Mouse (Mus musculus): ENCODE measurements at regions not wholly inside any gene's neighbourhood (a gene's known extent, or its start where the extent isn't known, plus 50 kb on each side); places are given as distances from the start of the nearest gene placed in this dataset.

GRCm38 (mm10) chr17:51683318-51683717 is 149.8 kb downstream of the Satb1 start:
- no peak for TF ChIP-seq POLR2A (IDR thresholded peaks at IDR 0.05; ENCODE audit: extremely low read depth, insufficient read depth, low read length)
- TF ChIP-seq CTCF (IDR thresholded peaks at IDR 0.05; ENCODE audit: extremely low read depth, insufficient read depth, low read length), result no peak
- Histone ChIP-seq H3K4me1 (ENCODE audit: control insufficient read depth, insufficient read depth, low read length) (no peaks in the 10 kb centered on the region), H3K4me3 (ENCODE audit: insufficient read depth, low read length) (no peak overlapping the region), H3K27ac (ENCODE audit: insufficient read depth, low read length) (no peak overlapping the region)

DNA sequence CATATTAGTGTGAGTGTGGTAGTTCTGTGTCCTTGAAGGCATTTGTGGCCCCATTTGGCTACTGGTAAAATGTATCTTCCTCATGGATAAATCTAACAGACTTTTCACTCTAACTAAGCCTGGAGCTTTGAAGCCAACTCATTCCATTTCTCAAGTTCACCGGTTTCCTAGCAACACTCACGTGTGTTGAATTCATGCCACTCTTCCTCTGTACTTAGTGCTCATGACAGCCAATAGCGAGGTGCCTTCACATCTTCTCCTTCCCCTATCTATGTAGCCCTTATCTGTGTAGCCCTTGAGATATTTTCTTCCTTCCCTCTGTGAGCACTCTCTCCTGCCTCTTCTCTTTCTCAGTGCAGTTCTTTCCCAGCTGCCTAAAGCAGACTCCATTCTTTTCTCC is 150.7 kb downstream of the Satb1 start:
- Histone ChIP-seq H3K4me1 (ENCODE audit: control insufficient read depth, insufficient read depth, low read length) (no peaks in the 10 kb centered on the region), H3K4me3 (ENCODE audit: insufficient read depth, low read length) (no peak overlapping the region), H3K27ac (ENCODE audit: insufficient read depth, low read length) (no peak overlapping the region)
- no peak for TF ChIP-seq POLR2A (IDR thresholded peaks at IDR 0.05; ENCODE audit: extremely low read depth, insufficient read depth, low read length)
- TF ChIP-seq CTCF (IDR thresholded peaks at IDR 0.05; ENCODE audit: extremely low read depth, insufficient read depth, low read length), result no peak

DNA sequence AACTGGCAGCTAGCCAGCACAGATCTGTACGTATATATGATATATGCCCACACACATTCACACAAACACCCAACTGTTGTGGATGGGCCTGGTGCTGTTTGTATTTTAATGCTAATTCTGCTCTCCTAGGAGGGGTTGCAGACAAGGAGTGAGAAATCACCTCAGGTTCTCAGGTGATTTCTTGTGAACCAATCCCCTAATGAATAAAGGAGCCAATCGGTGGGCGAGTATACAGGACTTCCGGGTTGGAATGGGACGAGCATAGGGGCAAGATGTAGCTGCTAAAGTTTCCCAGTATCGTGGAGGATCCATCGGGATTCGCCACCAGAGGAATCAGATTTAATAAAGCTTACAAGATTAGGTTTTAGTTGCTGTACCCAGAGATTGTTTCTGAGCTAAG is 155.6 kb downstream of the Satb1 start:
- Histone ChIP-seq H3K4me1 (ENCODE audit: control insufficient read depth, insufficient read depth, low read length) (no peaks in the 10 kb centered on the region), H3K4me3 (ENCODE audit: insufficient read depth, low read length) (no peak overlapping the region), H3K27ac (ENCODE audit: insufficient read depth, low read length) (no peak overlapping the region)
- TF ChIP-seq CTCF (IDR thresholded peaks at IDR 0.05; ENCODE audit: extremely low read depth, insufficient read depth, low read length) (no peak), POLR2A (IDR thresholded peaks at IDR 0.05; ENCODE audit: extremely low read depth, insufficient read depth, low read length) (no peak)

DNA sequence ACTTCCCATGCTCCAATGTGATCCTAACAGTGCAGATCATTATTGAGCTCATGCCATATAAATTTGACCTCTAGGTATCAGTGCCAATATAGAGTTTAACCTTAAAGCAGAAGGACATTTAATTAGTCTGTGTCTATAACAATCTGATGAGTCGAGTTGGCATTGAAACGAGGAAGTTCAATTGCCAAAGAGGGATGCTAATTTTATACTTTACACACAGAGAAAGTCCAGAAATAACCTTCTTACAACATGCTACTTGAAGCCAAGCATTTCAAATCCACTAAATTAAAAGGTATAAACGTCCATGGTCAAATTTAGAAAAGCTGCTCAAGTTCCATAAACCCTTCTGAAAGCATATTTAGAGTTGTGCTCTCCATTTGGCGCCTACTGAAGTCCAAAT is 174.7 kb downstream of the Satb1 start:
- TF ChIP-seq POLR2A (IDR thresholded peaks at IDR 0.05; ENCODE audit: extremely low read depth, insufficient read depth, low read length) (no peak), CTCF (IDR thresholded peaks at IDR 0.05; ENCODE audit: extremely low read depth, insufficient read depth, low read length) (no peak)

GRCm38 (mm10) chr17:51653881-51654280 is 179.2 kb downstream of the Satb1 start:
- Histone ChIP-seq H3K27ac (ENCODE audit: insufficient read depth, low read length) (no peak overlapping the region), H3K4me1 (ENCODE audit: control insufficient read depth, insufficient read depth, low read length) (no peaks in the 10 kb centered on the region), H3K4me3 (ENCODE audit: insufficient read depth, low read length) (no peak overlapping the region)
- no peak for TF ChIP-seq POLR2A (IDR thresholded peaks at IDR 0.05; ENCODE audit: extremely low read depth, insufficient read depth, low read length)
- TF ChIP-seq CTCF (IDR thresholded peaks at IDR 0.05; ENCODE audit: extremely low read depth, insufficient read depth, low read length), result no peak

More for the DNA sequence above, 174.7 kb downstream of the Satb1 start:
- H3K27ac ChIP-seq (ENCODE audit: insufficient read depth, low read length), result no peak overlapping the region
- H3K4me3 ChIP-seq (ENCODE audit: insufficient read depth, low read length), result no peak overlapping the region
- H3K4me1 ChIP-seq (ENCODE audit: control insufficient read depth, insufficient read depth, low read length), result no peaks in the 10 kb centered on the region

DNA sequence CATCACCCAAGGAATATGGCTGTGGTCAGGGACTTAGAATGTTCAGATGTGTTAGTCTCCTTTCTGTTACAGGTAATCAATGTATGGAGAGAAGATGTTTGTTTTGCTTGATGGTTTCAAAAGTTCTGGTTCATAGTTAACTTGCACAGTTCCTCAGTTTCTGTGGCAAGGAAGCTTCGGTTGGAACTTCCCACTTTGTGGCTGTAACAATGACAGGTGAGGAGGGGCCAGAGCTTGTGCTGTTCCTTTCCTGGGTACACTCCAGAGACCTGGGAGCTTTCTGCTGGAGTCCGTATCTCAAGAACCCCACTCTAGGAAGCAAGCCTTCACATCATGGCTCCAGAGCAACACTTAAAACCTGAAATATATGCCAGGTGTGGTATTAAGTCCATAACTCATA is 181.2 kb downstream of the Satb1 start:
- H3K4me1 ChIP-seq (ENCODE audit: control insufficient read depth, insufficient read depth, low read length), result no peaks in the 10 kb centered on the region
- no peak overlapping the region for H3K27ac ChIP-seq (ENCODE audit: insufficient read depth, low read length)
- no peak overlapping the region for H3K4me3 ChIP-seq (ENCODE audit: insufficient read depth, low read length)
- TF ChIP-seq CTCF (IDR thresholded peaks at IDR 0.05; ENCODE audit: extremely low read depth, insufficient read depth, low read length), result no peak
- TF ChIP-seq POLR2A (IDR thresholded peaks at IDR 0.05; ENCODE audit: extremely low read depth, insufficient read depth, low read length), result no peak

- TF ChIP-seq POLR2A (IDR thresholded peaks at IDR 0.05; ENCODE audit: extremely low read depth, insufficient read depth, low read length) (no peak), CTCF (IDR thresholded peaks at IDR 0.05; ENCODE audit: extremely low read depth, insufficient read depth, low read length) (no peak)
- Histone ChIP-seq H3K4me3 (ENCODE audit: insufficient read depth, low read length) (no peak overlapping the region), H3K27ac (ENCODE audit: insufficient read depth, low read length) (no peak overlapping the region), H3K4me1 (ENCODE audit: control insufficient read depth, insufficient read depth, low read length) (no peaks in the 10 kb centered on the region; the same call in 1 of the 2 replicates)
These were observed 183.8 kb downstream of the Satb1 start for GRCm38 (mm10) chr17:51649213-51649815.

DNA sequence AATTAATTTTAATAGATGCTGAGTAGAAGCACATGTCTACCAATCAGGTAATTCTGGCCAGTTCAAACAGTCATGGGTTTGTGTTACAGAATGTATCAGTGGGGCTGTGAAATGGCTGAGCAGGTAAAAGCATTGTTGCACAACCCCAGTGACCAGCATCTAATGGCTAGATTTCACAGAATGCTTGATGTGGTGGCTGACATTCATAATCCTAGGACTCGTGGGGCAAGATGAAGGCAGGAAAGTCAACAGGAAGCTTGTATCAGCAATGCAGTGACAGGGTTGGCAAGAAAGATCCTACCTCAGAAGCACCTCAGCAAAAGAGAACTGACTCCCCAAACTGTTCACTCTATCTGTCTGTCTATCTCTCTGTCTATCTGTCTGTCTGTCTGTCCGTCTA is 186.7 kb downstream of the Satb1 start:
- H3K4me1 ChIP-seq (ENCODE audit: control insufficient read depth, insufficient read depth, low read length), result no peaks in the 10 kb centered on the region; the same call in 1 of the 2 replicates
- TF ChIP-seq POLR2A (IDR thresholded peaks at IDR 0.05; ENCODE audit: extremely low read depth, insufficient read depth, low read length), result no peak
- no peak for TF ChIP-seq CTCF (IDR thresholded peaks at IDR 0.05; ENCODE audit: extremely low read depth, insufficient read depth, low read length)
- no peak overlapping the region for H3K4me3 ChIP-seq (ENCODE audit: insufficient read depth, low read length)
- H3K27ac ChIP-seq (ENCODE audit: insufficient read depth, low read length), result no peak overlapping the region

DNA sequence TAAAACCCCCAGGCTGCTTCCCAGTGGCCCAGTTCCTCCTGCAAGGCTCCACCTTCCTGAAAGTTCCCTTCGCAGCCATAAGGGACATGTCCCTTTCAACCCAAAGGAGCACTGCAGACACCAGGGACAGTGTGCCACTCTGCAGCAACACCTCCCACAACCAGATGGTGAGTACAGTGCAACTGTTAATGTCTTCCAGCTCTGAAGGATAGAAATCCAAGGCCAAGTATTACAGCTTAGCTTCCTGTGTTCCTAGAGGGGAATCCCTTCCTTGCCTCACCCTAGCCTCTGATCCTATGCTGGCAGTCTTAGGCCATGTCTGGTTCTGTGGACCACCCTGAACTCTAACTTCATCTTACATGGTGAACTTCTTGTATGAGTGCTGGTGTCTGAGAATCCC is 187.2 kb downstream of the Satb1 start:
- TF ChIP-seq POLR2A (IDR thresholded peaks at IDR 0.05; ENCODE audit: extremely low read depth, insufficient read depth, low read length) (no peak), CTCF (IDR thresholded peaks at IDR 0.05; ENCODE audit: extremely low read depth, insufficient read depth, low read length) (no peak)
- no peak overlapping the region for H3K27ac ChIP-seq (ENCODE audit: insufficient read depth, low read length)
- H3K4me1 ChIP-seq (ENCODE audit: control insufficient read depth, insufficient read depth, low read length), result no peaks in the 10 kb centered on the region; the same call in 1 of the 2 replicates
- H3K4me3 ChIP-seq (ENCODE audit: insufficient read depth, low read length), result no peak overlapping the region

DNA sequence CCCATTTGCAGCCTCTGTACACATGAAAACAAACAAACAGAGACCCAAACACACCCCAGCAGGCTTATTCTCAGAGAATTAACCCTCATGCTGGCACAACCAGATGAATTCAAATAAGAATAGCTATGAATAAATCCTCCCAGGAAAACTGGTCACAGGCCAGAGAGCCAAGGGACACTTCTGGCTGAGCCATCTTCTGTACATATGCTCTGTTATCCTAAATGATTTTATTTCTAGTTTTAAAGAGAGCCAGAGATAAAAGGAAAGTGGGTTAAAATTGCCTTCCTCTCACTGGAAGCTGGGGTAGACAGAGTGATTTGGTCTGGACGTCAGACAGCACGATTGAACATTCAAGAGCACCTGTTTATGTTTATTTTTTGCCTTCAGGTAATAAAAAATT is 190.4 kb downstream of the Satb1 start:
- Histone ChIP-seq H3K27ac (ENCODE audit: insufficient read depth, low read length) (no peak overlapping the region), H3K4me3 (ENCODE audit: insufficient read depth, low read length) (no peak overlapping the region), H3K4me1 (ENCODE audit: control insufficient read depth, insufficient read depth, low read length) (no peaks in the 10 kb centered on the region; the same call in 1 of the 2 replicates)
- TF ChIP-seq CTCF (IDR thresholded peaks at IDR 0.05; ENCODE audit: extremely low read depth, insufficient read depth, low read length) (no peak), POLR2A (IDR thresholded peaks at IDR 0.05; ENCODE audit: extremely low read depth, insufficient read depth, low read length) (no peak)

Data from cortical plate, adult 2 months (tissue).